Mouse (Mus musculus): ENCODE measurements around the gene Lalba. TPM values are rescaled to one million over a fixed set of nuclear protein-coding genes. Genes with fewer than 3 reads are reported as not detected.

Lalba gene
- total and polyA plus RNA-seq, 3 experiments: not detected

GRCm38 (mm10) chr15:98527056-98527771 lies 44.7 kb upstream of the Lalba start:
- Histone ChIP-seq H3K4me1 (ENCODE audit: control insufficient read depth in 1 of 2, insufficient read depth in 2 of 2, low read length in 2 of 2) (peaks cover 3 to 11% of the 10 kb centered on the region in 2 experiments; a peak in 3 of 4 replicates), H3K9ac (ENCODE audit: control insufficient read depth, low read depth, low read length, poor library complexity, severe bottlenecking) (no peak overlapping the region), H3K9me3 (replicated peaks; ENCODE audit: insufficient read depth, low read length) (no peaks in the 10 kb centered on the region), H3K36me3 (ENCODE audit: control insufficient read depth in 1 of 2, insufficient read depth in 2 of 2, low read length in 2 of 2) (peaks cover 59 to 81% of the 10 kb centered on the region in 2 experiments), H3K79me2 (ENCODE audit: control insufficient read depth, insufficient read depth, low read length, poor library complexity) (peaks cover 49% of the 10 kb centered on the region), H3K27ac (ENCODE audit: control insufficient read depth, low read depth, low read length) (no peak overlapping the region), H3K4me3 (ENCODE audit: control insufficient read depth in 1 of 2, insufficient read depth in 1 of 2, low read depth in 2 of 2, low read length in 2 of 2) (no peak overlapping the region), H3K27me3 (ENCODE audit: control insufficient read depth in 1 of 2, insufficient read depth in 2 of 2, low read length in 2 of 2) (no peaks in the 10 kb centered on the region)
- TF ChIP-seq MAFK (IDR thresholded peaks at IDR 0.05; ENCODE audit: borderline replicate concordance, low read depth, low read length) (no peak), ZNF384 (IDR thresholded peaks at IDR 0.05; ENCODE audit: low read depth, low read length) (peak; percentile 73; the same call in 1 of the 2 replicates)
- no peak for DNase-seq (ENCODE audit: low read depth, low spot score)

GRCm38 (mm10) chr15:98526057-98526456 lies 43.5 kb upstream of the Lalba start:
- H3K27ac ChIP-seq (ENCODE audit: control insufficient read depth, low read depth, low read length): no peak overlapping the region
- peaks cover 47 to 80% of the 10 kb centered on the region in 2 experiments for H3K36me3 ChIP-seq (ENCODE audit: control insufficient read depth in 1 of 2, insufficient read depth in 2 of 2, low read length in 2 of 2)
- peaks cover 0 to 3% of the 10 kb centered on the region in 2 experiments; a peak in 2 of 4 replicates for H3K4me1 ChIP-seq (ENCODE audit: control insufficient read depth in 1 of 2, insufficient read depth in 2 of 2, low read length in 2 of 2)
- no peak overlapping the region for H3K9ac ChIP-seq (ENCODE audit: control insufficient read depth, low read depth, low read length, poor library complexity, severe bottlenecking)
- H3K4me3 ChIP-seq (ENCODE audit: control insufficient read depth in 1 of 2, insufficient read depth in 1 of 2, low read depth in 2 of 2, low read length in 2 of 2): no peak overlapping the region
- H3K27me3 ChIP-seq (ENCODE audit: control insufficient read depth in 1 of 2, insufficient read depth in 2 of 2, low read length in 2 of 2): no peaks in the 10 kb centered on the region
- peaks cover 42% of the 10 kb centered on the region for H3K79me2 ChIP-seq (ENCODE audit: control insufficient read depth, insufficient read depth, low read length, poor library complexity)
- DNase-seq (ENCODE audit: low read depth, low spot score): peak; percentile 59
- TF ChIP-seq MYB (IDR thresholded peaks at IDR 0.05; ENCODE audit: low read depth, low read length) (no peak), TBP (IDR thresholded peaks at IDR 0.05; ENCODE audit: low read depth, low read length) (no peak), ETS1 (IDR thresholded peaks at IDR 0.05; ENCODE audit: low read depth, low read length) (0 out of 2 replicates have a peak, but pooled peaks have one; percentile 3), EP300 (IDR thresholded peaks at IDR 0.05; ENCODE audit: low read depth in 1 of 2, low read length in 2 of 2) (no peak), MEF2A (IDR thresholded peaks at IDR 0.05; ENCODE audit: extremely low read depth, insufficient replicate concordance, low read depth, low read length, poor library complexity, severe bottlenecking) (no peak), GABPA (IDR thresholded peaks at IDR 0.05; ENCODE audit: low read depth, low read length) (no peak), POLR2AphosphoS5 (IDR thresholded peaks at IDR 0.05; ENCODE audit: borderline replicate concordance, low read depth, low read length) (no peak), USF1 (IDR thresholded peaks at IDR 0.05; ENCODE audit: low read depth, low read length) (no peak)
- no peaks in the 10 kb centered on the region for H3K9me3 ChIP-seq (replicated peaks; ENCODE audit: insufficient read depth, low read length)

GRCm38 (mm10) chr15:98521245-98521644 lies 38.7 kb upstream of the Lalba start:
- Histone ChIP-seq H3K79me2 (ENCODE audit: control insufficient read depth, insufficient read depth, low read length, poor library complexity) (peaks cover 17% of the 10 kb centered on the region), H3K9ac (ENCODE audit: control insufficient read depth, low read depth, low read length, poor library complexity, severe bottlenecking) (no peak overlapping the region), H3K27ac (ENCODE audit: control insufficient read depth, low read depth, low read length) (no peak overlapping the region), H3K27me3 (ENCODE audit: control insufficient read depth in 1 of 2, insufficient read depth in 2 of 2, low read length in 2 of 2) (no peaks in the 10 kb centered on the region), H3K4me3 (ENCODE audit: control insufficient read depth in 1 of 2, insufficient read depth in 1 of 2, low read depth in 2 of 2, low read length in 2 of 2) (no peak overlapping the region), H3K9me3 (replicated peaks; ENCODE audit: insufficient read depth, low read length) (no peaks in the 10 kb centered on the region), H3K36me3 (ENCODE audit: control insufficient read depth in 1 of 2, insufficient read depth in 2 of 2, low read length in 2 of 2) (peaks cover 19 to 47% of the 10 kb centered on the region in 2 experiments), H3K4me1 (ENCODE audit: control insufficient read depth in 1 of 2, insufficient read depth in 2 of 2, low read length in 2 of 2) (no peaks in the 10 kb centered on the region)
- peak in 1 of 2 experiments; percentile 40; a peak in 1 of 4 replicates for TF ChIP-seq POLR2A (IDR thresholded peaks at IDR 0.05; ENCODE audit: control insufficient read depth in 1 of 2, insufficient read depth in 1 of 2, low read depth in 1 of 2, low read length in 2 of 2, poor library complexity in 1 of 2)
- TF ChIP-seq HCFC1 (IDR thresholded peaks at IDR 0.05; ENCODE audit: low read depth, low read length): no peak
- no peak for DNase-seq (ENCODE audit: low read depth, low spot score)
